Mouse (Mus musculus) layer of hippocampus, postnatal 14 days (tissue): ENCODE results near the gene Nab2. TPM values are rescaled to one million over a fixed set of nuclear protein-coding genes. Genes with fewer than 3 reads are reported as not detected.
A peak's percentile ranks its signal among the peaks of the same experiment; 100 is the strongest.

Experiments used
- DNase-seq, 2 experiments: peaks; one replicate each; pipeline ENCODE4 v3.0.0; 2021 to 2022; ENCODE audit warnings: low spot score in 2 of 2, mixed read lengths in 1 of 2
- total RNA-seq, 2 experiments: library from RNA; stranded (reverse); gene quantifications; 2 replicates each; pipeline ENCODE4 v1.2.3; 2021

The Nab2 gene
- total RNA-seq, 2 experiments from 2014 or later: 33.3 to 36.9 TPM

DNA sequence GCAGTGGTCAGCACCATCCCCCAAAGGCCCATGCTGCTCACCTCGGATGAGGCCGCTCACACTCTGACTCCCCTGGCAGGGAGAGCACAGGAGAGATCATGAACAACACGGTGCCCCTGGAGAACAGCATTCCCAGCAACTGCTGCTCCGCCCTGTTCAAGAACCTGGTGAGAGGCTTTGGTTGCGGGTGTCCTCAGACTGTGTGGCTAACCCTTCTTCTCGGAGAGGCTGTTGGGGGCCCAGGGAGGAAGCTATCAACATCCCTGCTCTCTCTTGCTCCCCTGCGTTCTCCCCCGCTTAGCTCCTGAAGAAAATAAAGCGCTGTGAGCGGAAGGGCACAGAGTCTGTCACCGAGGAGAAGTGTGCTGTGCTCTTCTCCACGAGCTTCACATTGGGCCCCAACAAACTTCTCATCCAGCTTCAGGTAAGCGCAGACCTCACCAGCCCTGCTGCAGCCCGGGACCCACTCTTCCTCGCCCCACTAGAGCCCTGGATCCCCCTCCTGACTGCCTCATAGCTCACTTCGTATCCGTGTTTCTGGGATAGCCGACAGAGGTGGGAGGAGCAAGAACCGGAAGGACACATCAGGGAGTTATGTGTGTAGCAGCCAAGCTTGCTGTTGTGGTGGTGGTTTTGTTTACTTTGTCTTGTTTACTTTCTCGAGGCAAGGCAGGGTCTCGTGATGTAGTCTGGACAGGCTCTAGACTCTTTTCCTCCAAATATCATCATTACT, 15.3 kb downstream of the Nab2 start:
- DNase-seq: no peak

- DNase-seq: no peak
Observed at GRCm38 (mm10) chr10:127645791-127646190, 22.6 kb downstream of the Nab2 start.

- peak in 1 of 2 experiments; percentile 14 for DNase-seq
Observed at GRCm38 (mm10) chr10:127643553-127644238, 24.7 kb downstream of the Nab2 start.

GRCm38 (mm10) chr10:127642772-127643552, 25.4 kb downstream of the Nab2 start, which contains the start of gene Stat6:
Gene Stat6, plus strand, starts transcription at chr10:127642986.
- DNase-seq: peak in 1 of 2 experiments; percentile 22

DNA sequence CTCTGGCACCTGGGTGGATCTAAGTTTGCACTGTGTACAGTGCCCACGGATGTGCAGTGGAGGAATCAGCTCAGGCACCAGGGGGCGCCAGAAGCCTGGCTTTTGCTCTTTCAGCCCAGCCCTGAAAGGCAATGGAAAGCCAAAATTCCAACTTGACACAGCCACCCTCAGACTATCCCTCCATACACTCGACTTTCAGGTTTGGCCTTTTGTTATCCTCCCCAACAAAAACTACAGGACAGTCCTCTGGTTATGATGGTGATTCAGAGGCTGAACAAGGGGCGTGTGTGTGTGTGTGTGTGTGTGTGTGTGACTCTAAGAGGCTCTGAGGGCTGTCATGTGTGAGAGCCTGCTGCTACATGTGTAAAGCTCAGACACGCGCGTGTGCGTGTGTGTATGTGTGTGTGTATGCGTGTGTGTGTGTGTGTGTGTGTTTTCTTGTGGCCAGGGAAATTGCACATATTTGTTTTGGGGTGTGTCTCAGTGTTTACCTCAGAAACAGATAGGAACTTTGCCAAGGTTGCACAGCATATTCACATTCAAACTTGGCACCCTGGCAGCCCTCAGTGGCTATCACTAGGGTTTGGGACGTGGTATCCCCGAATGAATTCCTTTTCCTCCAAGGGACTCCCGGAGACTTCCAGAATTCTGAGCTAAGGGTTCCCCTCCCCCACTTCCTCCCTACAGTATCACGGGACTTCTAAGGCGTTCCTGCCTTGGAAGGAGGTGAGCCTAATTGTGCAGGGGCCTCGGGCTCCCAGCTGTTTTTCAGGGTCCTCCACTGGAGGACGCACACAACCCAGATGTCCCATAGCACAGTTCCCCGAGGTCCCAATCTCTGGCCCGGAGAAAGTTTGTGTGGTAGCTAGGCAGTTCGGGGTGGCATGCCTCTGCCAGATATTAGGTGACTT, 26.3 kb downstream of the Nab2 start:
- peak; percentile 83 to 87 for DNase-seq

- DNase-seq: no peak
Observed at GRCm38 (mm10) chr10:127640421-127640820, 27.9 kb downstream of the Nab2 start.

DNA sequence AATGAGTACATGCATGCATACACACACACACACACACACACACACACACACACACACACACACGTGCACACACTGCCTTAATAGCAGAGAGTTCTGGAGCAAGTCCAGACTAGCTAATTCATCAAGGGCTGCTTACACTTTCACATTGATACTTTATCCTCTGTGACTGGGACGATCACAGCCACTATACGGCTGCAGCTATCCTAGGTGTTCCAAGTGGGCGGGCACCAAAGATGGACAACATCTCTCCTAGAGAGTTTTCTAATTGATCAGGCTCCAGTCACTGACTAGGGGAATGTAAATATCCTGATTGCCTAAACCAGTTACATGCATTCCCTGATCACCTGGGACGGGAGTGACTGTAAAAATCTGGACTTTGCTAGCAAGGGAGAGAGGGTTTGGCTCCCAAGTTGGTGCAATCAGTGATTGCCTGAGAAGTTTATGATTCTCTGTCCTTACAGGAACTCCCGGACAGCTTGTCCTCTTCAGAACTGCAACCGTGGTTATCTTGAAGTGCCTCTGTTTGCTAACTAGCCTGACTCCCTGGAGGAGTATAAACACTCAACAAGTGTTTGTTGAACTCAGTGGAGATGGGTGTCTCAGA, 35.6 kb downstream of the Nab2 start:
- no peak for DNase-seq

GRCm38 (mm10) chr10:127631261-127632214, 36.8 kb downstream of the Nab2 start:
- DNase-seq: no peak

DNA sequence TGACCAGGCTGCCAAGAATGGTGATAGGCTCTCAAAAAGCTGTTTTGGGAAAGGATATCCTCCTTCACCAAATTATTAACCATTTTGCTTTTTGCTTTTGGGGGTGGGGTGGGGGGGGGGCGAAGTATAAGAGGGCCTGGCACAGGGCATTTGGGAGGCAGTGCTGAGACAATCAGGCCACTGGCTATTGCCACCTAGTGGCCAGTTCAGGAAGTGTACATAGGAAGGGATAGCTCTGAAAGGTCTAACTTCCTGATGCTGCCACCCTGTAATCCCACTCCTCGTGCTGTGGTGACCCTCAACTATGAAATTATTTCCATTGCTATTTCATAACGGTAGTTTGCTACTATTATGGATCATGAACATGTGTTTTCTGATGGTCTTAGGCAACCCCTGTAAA, 41.9 kb downstream of the Nab2 start:
- peak in 1 of 2 experiments; percentile 42 for DNase-seq

GRCm38 (mm10) chr10:127623439-127624216, 44.7 kb downstream of the Nab2 start:
- no peak for DNase-seq

- DNase-seq: no peak
Observed at GRCm38 (mm10) chr10:127622661-127623060, 45.7 kb downstream of the Nab2 start.

DNA sequence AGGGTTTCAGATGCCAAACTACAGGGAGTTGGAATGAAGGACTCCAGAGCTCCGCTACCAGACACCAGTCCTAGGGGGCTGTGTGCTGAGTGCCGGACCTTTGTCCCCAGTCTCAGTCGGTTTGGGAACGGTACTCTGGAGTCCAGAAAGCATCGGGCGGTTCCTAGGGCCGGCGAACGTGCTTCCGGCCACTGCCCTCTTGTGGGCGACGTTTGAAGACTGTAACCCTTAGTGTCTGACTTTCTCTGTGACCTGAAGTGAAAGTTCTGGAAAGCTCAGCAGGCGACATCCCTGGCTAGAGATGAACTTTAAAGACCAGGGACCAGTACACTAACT, 46.3 kb downstream of the Nab2 start:
- peak in 1 of 2 experiments; percentile 62 for DNase-seq

DNA sequence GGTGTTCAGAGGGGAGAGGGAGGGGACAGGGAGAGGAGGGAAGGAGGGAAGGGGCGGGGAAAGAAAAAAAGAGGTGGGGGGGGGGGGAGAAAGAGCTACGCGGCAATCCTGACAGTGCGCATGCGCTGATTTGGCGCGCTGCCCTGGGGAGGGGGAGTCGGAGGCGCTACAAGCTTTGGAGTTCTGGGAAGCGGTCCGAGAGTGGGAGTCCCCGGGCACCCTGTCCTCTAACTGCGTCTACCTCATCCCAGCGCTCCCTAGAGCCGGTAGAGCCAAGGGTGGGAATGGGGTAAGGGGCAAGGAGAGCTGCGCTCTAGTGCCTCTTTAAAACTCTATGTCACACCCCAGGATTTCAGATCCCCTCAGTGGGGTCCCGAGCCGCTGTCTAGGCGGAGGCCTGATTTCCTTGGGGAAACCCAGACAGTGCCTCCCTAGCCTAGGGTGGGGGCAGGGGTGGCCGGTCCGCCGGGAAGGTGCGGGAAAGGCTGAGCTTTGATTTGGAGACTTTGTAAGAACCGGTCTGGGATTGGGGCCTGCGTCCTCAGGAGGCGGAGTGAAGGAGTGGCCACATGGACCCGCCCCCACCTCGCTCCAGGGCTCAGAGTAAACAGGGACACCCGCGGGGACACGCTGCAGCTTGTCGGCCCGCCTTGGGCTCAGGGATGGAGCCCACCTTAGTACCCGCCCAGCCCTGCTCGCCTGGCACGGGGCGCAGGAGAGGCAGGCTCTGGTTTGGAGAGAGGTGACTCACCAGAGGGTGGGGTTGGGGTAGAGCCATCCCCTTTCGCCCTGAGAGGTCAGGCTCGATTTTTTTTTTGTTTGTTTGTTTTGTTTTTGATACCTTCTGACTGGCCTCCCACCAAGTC, 46.9 kb downstream of the Nab2 start:
- peak; percentile 86 to 93 for DNase-seq

DNA sequence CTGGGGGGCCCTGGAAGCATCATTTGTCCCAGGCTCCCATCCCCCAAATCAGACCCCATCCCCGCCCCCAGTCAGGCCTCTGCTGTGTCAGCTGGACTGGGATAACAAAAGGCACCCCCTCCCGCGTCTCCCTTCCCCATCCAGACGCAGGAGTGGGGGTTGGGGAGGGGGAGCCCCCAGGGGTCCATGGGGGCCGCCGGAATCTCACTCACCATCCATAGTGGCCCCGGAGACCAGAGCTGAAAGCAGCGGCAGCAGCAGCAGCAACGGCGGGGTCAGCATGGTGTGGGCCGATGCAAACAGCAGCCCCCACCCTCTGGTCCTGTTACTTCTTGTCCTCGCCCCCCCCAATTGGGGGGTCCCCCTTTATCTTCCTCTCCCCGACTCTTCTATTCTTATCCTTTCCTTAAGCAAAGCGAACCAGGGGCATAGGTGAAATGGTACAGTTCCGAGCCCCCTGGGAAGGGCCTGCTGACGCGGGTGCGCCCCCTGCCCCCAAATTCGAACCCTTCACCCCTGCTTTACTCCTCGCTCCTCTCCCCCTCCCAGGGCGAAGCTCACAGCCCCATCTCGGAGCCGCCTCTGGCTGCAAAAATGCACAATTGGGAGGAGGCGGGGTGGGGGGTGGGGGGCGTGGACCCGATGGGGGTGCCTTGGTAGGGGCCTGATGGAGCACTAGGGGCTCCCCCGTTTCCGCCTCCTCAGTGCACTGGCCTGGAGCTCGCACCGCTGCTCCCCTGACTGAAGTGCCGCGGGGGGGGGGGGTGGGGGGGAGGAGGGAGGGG, 47.8 kb downstream of the Nab2 start, which contains the start of gene Lrp1:
Gene Lrp1 (minus strand): TSS at position 743 of the 785 bp plus-strand sequence.
- peak in 1 of 2 experiments; percentile 55 for DNase-seq

DNA sequence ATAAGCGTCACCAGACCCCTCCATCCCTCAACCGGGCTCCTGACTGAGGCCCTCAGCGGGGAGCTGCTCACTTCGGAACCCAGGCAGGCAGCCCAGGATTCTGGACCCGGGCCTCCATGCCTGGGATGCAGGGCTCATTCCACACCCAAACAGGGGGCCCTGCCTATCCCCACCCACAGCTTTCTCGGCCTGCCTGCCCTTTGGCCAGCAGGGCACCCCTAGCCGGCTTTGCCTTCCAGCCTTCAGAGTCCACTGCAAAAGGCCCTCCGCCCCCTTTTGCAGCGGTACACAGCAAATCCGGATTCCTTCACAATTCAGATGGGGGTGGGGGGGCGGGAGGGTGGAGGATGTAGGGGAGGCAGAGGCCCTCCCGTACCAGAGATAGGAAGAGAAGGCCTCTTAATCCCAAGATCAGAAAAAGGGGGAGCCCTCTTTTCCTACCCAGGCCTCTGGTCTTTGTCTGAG, 48.4 kb downstream of the Nab2 start:
- no peak for DNase-seq

DNA sequence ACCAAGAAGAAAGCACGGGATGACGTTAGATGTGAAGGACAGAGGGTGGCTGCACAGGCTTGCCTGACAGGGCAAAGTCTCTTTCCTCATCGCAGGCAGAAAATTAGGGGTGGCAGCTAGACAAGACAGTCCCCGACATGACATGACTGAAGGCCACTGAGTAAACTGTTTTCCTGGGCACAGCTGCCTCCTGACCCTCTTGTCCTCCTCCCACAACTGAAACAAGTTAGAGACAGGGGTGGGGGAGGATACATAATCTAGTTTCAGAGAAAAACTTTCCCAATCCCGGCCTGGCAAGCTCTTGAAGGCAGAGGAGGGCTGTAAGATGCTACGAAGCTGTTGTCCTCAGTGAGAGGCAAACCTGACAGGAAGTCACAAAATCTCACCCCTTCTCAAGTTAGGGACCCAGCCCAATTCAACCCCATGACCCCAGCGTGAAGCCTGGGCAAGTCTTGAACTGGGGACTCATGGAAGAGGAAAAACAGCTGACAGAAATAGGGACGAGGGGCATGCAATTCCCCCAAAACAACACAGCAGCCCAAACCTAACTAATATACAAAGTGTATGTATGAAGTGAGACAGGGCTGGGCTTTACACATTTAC, 49.1 kb downstream of the Nab2 start:
- no peak for DNase-seq
